Mouse (Mus musculus): ENCODE data around the gene Ampd2. TPM values are rescaled to one million over a fixed set of nuclear protein-coding genes. Genes with fewer than 3 reads are reported as not detected.

The Ampd2 gene
- total RNA-seq (2021), result 100 to 1,000 TPM; 101 to 109 TPM
- long read RNA-seq, experiment 1, transcript Ampd2-201 (18 exons, 3,368 nt), result minor isoform, 7 of 80 reads
- long read RNA-seq, experiment 1, transcript Ampd2-203 (18 exons, 3,650 nt), result major isoform, 11 of 80 reads
- long read RNA-seq, experiment 1, transcript Ampd2-202 (19 exons, 3,586 nt), result minor isoform, 9 of 80 reads
- long read RNA-seq, experiment 1, partial matches to known transcripts, result 26 of 80 reads
- long read RNA-seq, experiment 1, other reads (novel, unspliced or antisense), result 26 of 80 reads
- long read RNA-seq, experiment 2, transcript Ampd2-202 (19 exons, 3,586 nt), result minor isoform, 13 of 145 reads
- long read RNA-seq, experiment 2, transcript Ampd2-203 (18 exons, 3,650 nt), result major isoform, 15 of 145 reads
- long read RNA-seq, experiment 2, transcript Ampd2-201 (18 exons, 3,368 nt), result minor isoform, 8 of 145 reads
- long read RNA-seq, experiment 2, partial matches to known transcripts, result 67 of 145 reads
- long read RNA-seq, experiment 2, other reads (novel, unspliced or antisense), result 39 of 145 reads

- DNase-seq (ENCODE audit: low spot score in 2 of 2), result peak; percentile 76 to 79
Measured at GRCm38 (mm10) chr3:108086470-108086979, at the start of gene Ampd2. Ampd2 (minus strand) TSS chr3:108086651.

DNA sequence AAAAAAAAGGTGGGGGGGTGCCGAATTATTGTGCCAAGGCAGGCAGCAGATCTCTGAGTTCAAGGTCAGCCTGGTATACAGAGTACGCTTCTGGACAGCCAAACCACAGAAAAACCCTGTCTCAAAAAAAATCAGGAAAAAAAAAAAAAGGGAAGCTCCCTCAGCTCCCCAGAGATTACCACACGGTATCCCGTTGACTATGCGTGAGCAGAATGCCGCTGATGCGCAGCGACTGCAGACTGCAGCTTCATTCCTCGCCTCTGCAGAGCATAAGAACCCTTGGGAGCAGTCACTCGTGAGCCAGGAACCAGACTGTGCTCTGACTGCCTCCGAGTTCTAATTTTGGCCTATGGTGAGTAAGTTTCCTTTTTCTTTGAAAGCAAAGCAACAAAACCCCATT is 48.2 kb upstream of the Ampd2 start:
- DNase-seq (ENCODE audit: low spot score in 2 of 2), result no peak

DNA sequence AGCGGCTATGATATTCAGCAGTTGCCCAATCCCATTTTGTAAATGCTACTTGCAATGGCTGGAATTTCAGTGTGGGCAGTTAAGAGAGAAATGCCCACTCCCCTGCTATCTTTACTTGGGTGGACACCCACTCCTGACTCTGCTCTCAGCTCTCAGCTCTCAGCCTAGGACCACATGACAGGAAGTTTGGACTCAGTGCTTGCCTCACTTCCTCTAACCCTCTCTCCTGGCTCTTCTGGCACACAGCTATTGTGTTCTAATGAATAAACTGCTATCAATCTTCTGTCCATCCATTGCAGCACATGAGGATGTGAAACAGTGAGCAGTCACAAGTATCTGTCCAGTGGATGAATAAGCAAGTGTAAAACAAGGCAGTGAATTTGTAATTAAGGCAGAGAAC is 46.0 kb upstream of the Ampd2 start:
- no peak for DNase-seq (ENCODE audit: low spot score in 2 of 2)

DNA sequence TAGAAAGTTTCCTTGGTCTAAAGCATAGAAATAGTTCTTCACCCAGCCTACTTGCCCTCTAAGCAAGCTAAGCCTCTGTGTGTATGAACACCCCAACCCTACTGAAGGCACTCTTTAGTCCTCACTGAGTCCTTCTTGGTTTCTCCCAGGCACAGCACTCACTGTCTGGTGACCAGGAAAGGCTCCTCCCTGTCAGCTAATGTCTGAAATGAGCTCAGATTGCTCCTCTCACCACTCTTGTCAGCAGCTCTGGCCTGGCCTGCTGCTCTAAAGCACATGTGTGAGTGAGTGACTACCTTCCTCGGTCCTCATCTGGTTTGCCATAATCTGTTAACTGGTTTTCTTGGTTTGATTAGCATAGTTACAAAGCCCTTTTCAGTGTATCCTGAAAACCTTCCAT is 45.4 kb upstream of the Ampd2 start:
- DNase-seq (ENCODE audit: low spot score in 2 of 2), result no peak

DNA sequence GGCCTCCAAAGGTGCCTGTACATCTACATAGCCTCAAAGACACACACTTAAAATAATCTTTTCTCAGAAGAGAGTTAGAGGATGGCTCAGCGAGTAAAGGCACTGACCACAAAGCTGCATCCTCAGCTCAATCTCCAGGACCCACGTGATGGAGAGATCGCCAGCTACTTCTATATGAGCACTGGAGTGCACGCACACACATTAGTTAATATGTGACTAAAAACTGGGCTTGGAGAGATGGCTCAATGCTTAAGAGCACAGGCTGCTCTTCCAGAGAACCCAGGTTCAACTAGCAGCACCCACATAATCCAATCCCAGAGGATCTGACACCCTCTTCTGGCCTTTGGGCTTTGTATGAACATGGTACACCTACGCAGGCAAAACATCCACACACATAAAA is 44.8 kb upstream of the Ampd2 start:
- DNase-seq (ENCODE audit: low spot score in 2 of 2), result no peak

GRCm38 (mm10) chr3:108129804-108130203 is 43.4 kb upstream of the Ampd2 start:
- DNase-seq (ENCODE audit: low spot score in 2 of 2), result no peak

- no peak for DNase-seq (ENCODE audit: low spot score in 2 of 2)
Measured at GRCm38 (mm10) chr3:108129367-108129766, 42.9 kb upstream of the Ampd2 start.

DNA sequence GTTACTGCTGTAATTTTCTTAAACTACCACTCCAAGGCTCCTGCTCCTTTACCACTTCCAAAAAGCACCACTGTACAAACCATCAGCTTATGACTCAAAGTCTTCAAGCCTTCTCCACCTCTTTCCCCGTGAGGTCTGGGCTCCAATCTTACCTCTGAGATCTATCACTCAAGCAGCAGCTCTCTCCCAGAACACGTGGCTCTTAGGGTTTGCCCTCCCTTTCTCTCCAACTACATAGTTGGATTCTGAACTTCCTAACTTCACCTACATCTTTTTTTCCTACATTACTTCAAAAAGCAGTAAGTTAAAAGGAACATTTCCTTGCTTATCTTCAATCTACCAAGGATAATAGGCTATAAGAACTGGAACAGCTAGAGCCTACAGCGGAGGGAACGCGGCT is 42.1 kb upstream of the Ampd2 start:
- DNase-seq (ENCODE audit: low spot score in 2 of 2), result no peak

- DNase-seq (ENCODE audit: low spot score in 2 of 2), result no peak
Measured at GRCm38 (mm10) chr3:108126327-108126726, 39.9 kb upstream of the Ampd2 start.

DNA sequence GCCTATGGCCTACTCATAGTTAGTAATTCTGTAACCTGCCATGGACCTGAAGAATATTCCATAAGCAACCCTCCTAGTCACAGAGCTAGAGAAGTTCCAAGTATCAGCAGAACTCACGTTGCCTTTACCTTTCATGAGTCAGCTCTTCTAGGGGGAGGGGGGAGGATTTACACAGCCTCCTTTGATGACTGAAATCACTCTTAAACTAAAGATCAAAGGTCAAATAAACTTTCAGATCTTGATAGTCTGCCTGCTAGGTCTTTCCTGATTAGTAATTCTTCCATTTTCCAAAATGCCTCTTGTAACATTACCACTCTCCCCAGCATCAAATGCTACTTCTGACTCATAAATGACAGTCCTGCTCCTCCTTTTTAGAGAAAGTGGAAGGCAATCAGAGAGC is 37.7 kb upstream of the Ampd2 start:
- no peak for DNase-seq (ENCODE audit: low spot score in 2 of 2)

- no peak for DNase-seq (ENCODE audit: low spot score in 2 of 2)
Measured at GRCm38 (mm10) chr3:108123242-108123641, 36.8 kb upstream of the Ampd2 start.

GRCm38 (mm10) chr3:108121101-108121500 is 34.6 kb upstream of the Ampd2 start:
- no peak for DNase-seq (ENCODE audit: low spot score in 2 of 2)

DNA sequence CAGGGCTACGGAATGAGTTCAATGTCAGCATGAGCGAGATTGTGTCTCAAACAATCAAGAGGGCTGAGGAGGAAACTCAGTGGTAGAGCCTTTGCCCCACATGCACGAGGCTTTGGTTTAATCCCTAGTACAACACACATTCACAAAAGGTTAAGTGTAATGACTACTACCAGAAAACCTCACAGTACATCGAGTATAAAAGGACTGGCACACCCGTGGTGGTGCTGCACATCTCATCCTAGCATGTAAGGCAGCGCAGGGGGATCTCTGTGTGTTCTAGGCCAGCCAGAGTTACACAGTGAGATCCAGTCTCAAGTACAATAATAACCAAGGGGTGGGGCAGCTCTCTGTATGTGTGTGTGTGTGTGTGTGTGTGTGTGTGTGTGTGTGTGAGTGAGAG is 31.0 kb upstream of the Ampd2 start:
- no peak for DNase-seq (ENCODE audit: low spot score in 2 of 2)

DNA sequence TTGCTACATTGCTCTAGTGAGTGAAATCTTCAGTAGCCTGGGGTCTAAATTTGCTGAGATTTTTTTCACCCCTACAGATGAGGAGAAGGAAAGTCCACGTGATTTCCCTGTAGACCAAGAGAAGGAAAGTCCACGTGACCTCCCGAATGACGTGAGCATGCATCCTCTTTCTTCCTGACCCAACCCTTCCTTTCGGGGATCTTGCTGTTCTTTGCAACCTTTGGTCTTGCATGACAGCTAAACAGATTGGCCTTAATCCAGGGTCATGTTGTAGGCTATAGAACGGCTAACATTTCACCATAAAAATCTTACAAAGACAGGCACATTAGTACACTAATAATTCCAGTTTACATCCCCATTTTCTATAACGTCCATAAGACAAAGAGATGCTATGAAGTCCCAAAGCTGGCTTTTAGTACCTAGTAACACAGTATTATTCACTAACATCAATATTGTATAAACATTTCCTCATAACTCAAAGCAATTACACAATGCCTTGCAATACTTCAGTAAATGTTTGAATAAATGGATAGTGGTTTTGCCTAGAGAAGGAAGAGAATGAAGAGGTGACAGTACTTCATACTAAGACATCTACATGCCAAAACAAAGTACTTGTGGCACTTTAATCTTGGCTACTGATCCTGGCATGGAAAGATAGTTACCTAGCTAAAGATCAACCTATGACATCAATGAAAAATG is 27.3 kb upstream of the Ampd2 start:
- DNase-seq (ENCODE audit: low spot score in 2 of 2), result no peak

- no peak for DNase-seq (ENCODE audit: low spot score in 2 of 2)
Measured at GRCm38 (mm10) chr3:108112666-108113065, 26.2 kb upstream of the Ampd2 start.

DNA sequence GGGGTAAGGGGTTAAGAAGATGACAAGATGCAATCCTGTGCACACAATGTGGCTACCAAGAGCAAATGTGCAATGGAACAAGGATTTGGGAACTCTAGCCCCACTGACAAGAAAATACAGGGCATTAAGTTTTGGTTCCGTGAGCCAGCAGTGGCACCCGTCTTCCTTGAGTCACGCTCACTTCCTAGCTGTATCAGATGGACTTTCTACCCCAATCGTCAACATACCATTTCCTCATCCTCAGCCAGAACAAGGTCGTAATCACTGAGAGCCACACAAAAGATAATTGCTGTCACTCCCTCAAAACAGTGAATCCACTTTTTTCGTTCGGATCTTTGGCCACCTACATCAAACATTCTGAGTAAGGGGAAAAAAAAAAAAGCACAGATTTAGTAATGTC is 25.8 kb upstream of the Ampd2 start:
- no peak for DNase-seq (ENCODE audit: low spot score in 2 of 2)

- no peak for DNase-seq (ENCODE audit: low spot score in 2 of 2)
Measured at GRCm38 (mm10) chr3:108111320-108111719, 24.9 kb upstream of the Ampd2 start.

DNA sequence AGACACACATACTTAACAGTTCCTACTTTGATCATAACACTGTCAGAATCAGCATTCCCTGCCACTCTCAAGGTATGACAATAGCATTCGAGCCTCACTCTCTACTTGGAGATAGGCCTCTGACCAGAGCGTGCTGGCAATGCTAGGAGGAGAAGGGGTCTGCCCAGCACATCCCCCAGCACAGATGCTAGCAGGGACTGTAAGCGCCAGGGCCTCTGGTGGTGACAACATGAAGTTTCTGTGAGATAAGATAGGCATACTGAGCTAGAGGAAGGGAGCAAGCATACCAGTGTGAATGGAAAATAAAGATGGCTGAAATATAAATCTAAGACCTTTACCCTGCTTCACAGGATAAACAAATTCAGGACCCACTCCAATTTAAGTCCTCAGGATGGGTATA is 18.8 kb upstream of the Ampd2 start:
- no peak for DNase-seq (ENCODE audit: low spot score in 2 of 2)

GRCm38 (mm10) chr3:108102075-108102474 is 15.6 kb upstream of the Ampd2 start:
- DNase-seq (ENCODE audit: low spot score in 2 of 2), result no peak

GRCm38 (mm10) chr3:108101594-108101993 is 15.1 kb upstream of the Ampd2 start:
- DNase-seq (ENCODE audit: low spot score in 2 of 2), result no peak

DNA sequence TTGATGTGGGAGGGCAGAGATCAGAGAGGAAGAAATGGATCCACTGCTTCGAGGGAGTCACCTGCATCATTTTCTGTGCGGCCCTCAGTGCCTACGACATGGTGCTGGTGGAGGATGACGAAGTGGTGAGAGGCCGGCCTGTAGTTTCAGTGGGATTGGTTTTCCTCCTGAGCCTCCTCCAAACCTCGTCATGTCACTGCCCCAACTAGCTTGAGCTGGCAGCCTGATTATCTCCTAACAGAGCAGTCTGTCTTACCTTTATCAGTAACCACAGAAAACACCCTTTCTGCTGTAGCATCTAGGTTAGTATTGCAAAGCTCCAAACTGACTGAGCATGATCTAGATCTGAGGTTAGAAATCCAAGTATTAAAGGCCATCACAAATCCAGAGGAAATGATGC is 11.9 kb upstream of the Ampd2 start:
- no peak for DNase-seq (ENCODE audit: low spot score in 2 of 2)

- no peak for DNase-seq (ENCODE audit: low spot score in 2 of 2)
Measured at GRCm38 (mm10) chr3:108097656-108098055, 11.2 kb upstream of the Ampd2 start.

Measured in adrenal gland, postnatal 4 days (tissue).